Mouse (Mus musculus): ENCODE results near the gene Rsg1. TPM values are rescaled to one million over a fixed set of nuclear protein-coding genes. Genes with fewer than 3 reads are reported as not detected.
A peak's percentile ranks its signal among the peaks of the same experiment; 100 is the strongest.

Rsg1 gene
- polyA plus RNA-seq, 1 experiment: 2.1 TPM

GRCm38 (mm10) chr4:141244931-141245425 is 31.2 kb downstream of the Rsg1 start:
- Histone ChIP-seq H3K27ac (ENCODE audit: insufficient read depth, low read length) (peak overlapping the region; percentile 90), H3K4me3 (ENCODE audit: insufficient read depth, low read length) (no peak overlapping the region), H3K4me1 (ENCODE audit: control insufficient read depth, insufficient read depth, low read length) (peaks cover 13% of the 10 kb centered on the region)
- TF ChIP-seq POLR2A (IDR thresholded peaks at IDR 0.05; ENCODE audit: low read depth, low read length) (peak; percentile 36), CTCF (IDR thresholded peaks at IDR 0.05; ENCODE audit: borderline replicate concordance, insufficient read depth, low read length) (no peak)

GRCm38 (mm10) chr4:141246089-141246997 is 32.6 kb downstream of the Rsg1 start:
- H3K4me1 ChIP-seq (ENCODE audit: control insufficient read depth, insufficient read depth, low read length): peaks cover 13% of the 10 kb centered on the region
- H3K27ac ChIP-seq (ENCODE audit: insufficient read depth, low read length): peak overlapping the region; percentile 90
- TF ChIP-seq CTCF (IDR thresholded peaks at IDR 0.05; ENCODE audit: borderline replicate concordance, insufficient read depth, low read length) (no peak), POLR2A (IDR thresholded peaks at IDR 0.05; ENCODE audit: low read depth, low read length) (peak; percentile 77)
- H3K4me3 ChIP-seq (ENCODE audit: insufficient read depth, low read length): no peak overlapping the region

- no peak for TF ChIP-seq POLR2A (IDR thresholded peaks at IDR 0.05; ENCODE audit: low read depth, low read length)
- TF ChIP-seq CTCF (IDR thresholded peaks at IDR 0.05; ENCODE audit: borderline replicate concordance, insufficient read depth, low read length): no peak
- peak overlapping the region; percentile 43 for H3K27ac ChIP-seq (ENCODE audit: insufficient read depth, low read length)
- H3K4me3 ChIP-seq (ENCODE audit: insufficient read depth, low read length): peak overlapping the region; percentile 9; the same call in 1 of the 2 replicates
- H3K4me1 ChIP-seq (ENCODE audit: control insufficient read depth, insufficient read depth, low read length): peaks cover 13% of the 10 kb centered on the region
Measured at GRCm38 (mm10) chr4:141246998-141247350, 33.2 kb downstream of the Rsg1 start.

- H3K4me3 ChIP-seq (ENCODE audit: insufficient read depth, low read length): peak overlapping the region; percentile 9; the same call in 1 of the 2 replicates
- H3K27ac ChIP-seq (ENCODE audit: insufficient read depth, low read length): no peak overlapping the region
- TF ChIP-seq POLR2A (IDR thresholded peaks at IDR 0.05; ENCODE audit: low read depth, low read length) (0 out of 2 replicates have a peak, but pooled peaks have one; percentile 35), CTCF (IDR thresholded peaks at IDR 0.05; ENCODE audit: borderline replicate concordance, insufficient read depth, low read length) (no peak)
- H3K4me1 ChIP-seq (ENCODE audit: control insufficient read depth, insufficient read depth, low read length): peaks cover 11% of the 10 kb centered on the region
Measured at GRCm38 (mm10) chr4:141247776-141248613, 34.2 kb downstream of the Rsg1 start.

- Histone ChIP-seq H3K4me3 (ENCODE audit: insufficient read depth, low read length) (no peak overlapping the region), H3K4me1 (ENCODE audit: control insufficient read depth, insufficient read depth, low read length) (peaks cover 11% of the 10 kb centered on the region; the same call in 1 of the 2 replicates), H3K27ac (ENCODE audit: insufficient read depth, low read length) (no peak overlapping the region)
- TF ChIP-seq CTCF (IDR thresholded peaks at IDR 0.05; ENCODE audit: borderline replicate concordance, insufficient read depth, low read length): no peak
Measured at GRCm38 (mm10) chr4:141248614-141248978, 34.8 kb downstream of the Rsg1 start.

GRCm38 (mm10) chr4:141249383-141249782 is 35.6 kb downstream of the Rsg1 start:
- no peak overlapping the region for H3K4me3 ChIP-seq (ENCODE audit: insufficient read depth, low read length)
- peaks cover 11% of the 10 kb centered on the region; the same call in 1 of the 2 replicates for H3K4me1 ChIP-seq (ENCODE audit: control insufficient read depth, insufficient read depth, low read length)
- TF ChIP-seq CTCF (IDR thresholded peaks at IDR 0.05; ENCODE audit: borderline replicate concordance, insufficient read depth, low read length) (no peak), POLR2A (IDR thresholded peaks at IDR 0.05; ENCODE audit: low read depth, low read length) (no peak)

GRCm38 (mm10) chr4:141251071-141251470 is 37.3 kb downstream of the Rsg1 start:
- Histone ChIP-seq H3K4me3 (ENCODE audit: insufficient read depth, low read length) (no peak overlapping the region), H3K4me1 (ENCODE audit: control insufficient read depth, insufficient read depth, low read length) (0 out of 2 replicates have a peak, but pooled peaks cover 6% of the 10 kb centered on the region), H3K27ac (ENCODE audit: insufficient read depth, low read length) (no peak overlapping the region)
- TF ChIP-seq CTCF (IDR thresholded peaks at IDR 0.05; ENCODE audit: borderline replicate concordance, insufficient read depth, low read length) (no peak), POLR2A (IDR thresholded peaks at IDR 0.05; ENCODE audit: low read depth, low read length) (no peak)

More at GRCm38 (mm10) chr4:141249383-141249782, 35.6 kb downstream of the Rsg1 start:
- H3K27ac ChIP-seq (ENCODE audit: insufficient read depth, low read length): no peak overlapping the region

- no peak overlapping the region for H3K27ac ChIP-seq (ENCODE audit: insufficient read depth, low read length)
Measured at GRCm38 (mm10) chr4:141252641-141253040, 38.9 kb downstream of the Rsg1 start.

GRCm38 (mm10) chr4:141254234-141254633 is 40.5 kb downstream of the Rsg1 start:
- Histone ChIP-seq H3K27ac (ENCODE audit: insufficient read depth, low read length) (no peak overlapping the region), H3K4me1 (ENCODE audit: control insufficient read depth, insufficient read depth, low read length) (no peaks in the 10 kb centered on the region), H3K4me3 (ENCODE audit: insufficient read depth, low read length) (no peak overlapping the region)
- no peak for TF ChIP-seq CTCF (IDR thresholded peaks at IDR 0.05; ENCODE audit: borderline replicate concordance, insufficient read depth, low read length)
- no peak for TF ChIP-seq POLR2A (IDR thresholded peaks at IDR 0.05; ENCODE audit: low read depth, low read length)

More at GRCm38 (mm10) chr4:141252641-141253040, 38.9 kb downstream of the Rsg1 start:
- no peak for TF ChIP-seq CTCF (IDR thresholded peaks at IDR 0.05; ENCODE audit: borderline replicate concordance, insufficient read depth, low read length)
- TF ChIP-seq POLR2A (IDR thresholded peaks at IDR 0.05; ENCODE audit: low read depth, low read length): no peak
- H3K4me1 ChIP-seq (ENCODE audit: control insufficient read depth, insufficient read depth, low read length): no peaks in the 10 kb centered on the region
- no peak overlapping the region for H3K4me3 ChIP-seq (ENCODE audit: insufficient read depth, low read length)
